Mouse (Mus musculus): ENCODE measurements around the gene Ankrd33. TPM values are rescaled to one million over a fixed set of nuclear protein-coding genes. Genes with fewer than 3 reads are reported as not detected.
A peak's percentile ranks its signal among the peaks of the same experiment; 100 is the strongest.

Ankrd33 gene
- not detected in 2 replicates for polyA plus RNA-seq (2015; fragmentation: Nextera tagmentation; extraction: Ambion mirVana)

GRCm38 (mm10) chr15:101115511-101116110 lies at the start of gene Ankrd33:
TSS of gene Ankrd33 (plus strand) at chr15:101115755.
- H3K4me1 ChIP-seq (ENCODE audit: control insufficient read depth, insufficient read depth, low read length) = no peaks in the 10 kb centered on the region; the same call in 1 of the 2 replicates
- no peak within 1 kb of the TSS for H3K4me3 ChIP-seq (ENCODE audit: low read length)
- ATAC-seq (replicated peaks; ENCODE audit: extremely low read depth, insufficient read depth, low FRiP score) = no peak
- H3K9ac ChIP-seq (ENCODE audit: low read length) = no peak within 1 kb of the TSS
- H3K9me3 ChIP-seq (replicated peaks; ENCODE audit: control insufficient read depth, low read length) = peaks cover 4% of the 10 kb centered on the region; the same call in 1 of the 2 replicates
- 68% methylated on average over 5 of the region's 5 CpGs for WGBS
- no peaks in the 10 kb centered on the region for H3K36me3 ChIP-seq (ENCODE audit: control insufficient read depth, insufficient read depth)
- no peak within 1 kb of the TSS for H3K27ac ChIP-seq (ENCODE audit: low read length)
- no peak within 1 kb of the TSS for H3K4me2 ChIP-seq (ENCODE audit: low read depth, low read length)
- peaks cover 6% of the 10 kb centered on the region; the same call in 1 of the 2 replicates for H3K27me3 ChIP-seq (ENCODE audit: control insufficient read depth, insufficient read depth, low read length)

- Histone ChIP-seq H3K9me3 (replicated peaks; ENCODE audit: control insufficient read depth, low read length) (no peaks in the 10 kb centered on the region), H3K36me3 (ENCODE audit: control insufficient read depth, insufficient read depth) (no peaks in the 10 kb centered on the region), H3K27ac (ENCODE audit: low read length) (no peak overlapping the region), H3K4me3 (ENCODE audit: low read length) (no peak overlapping the region), H3K9ac (ENCODE audit: low read length) (no peak overlapping the region), H3K27me3 (ENCODE audit: control insufficient read depth, insufficient read depth, low read length) (no peaks in the 10 kb centered on the region; the same call in 1 of the 2 replicates), H3K4me1 (ENCODE audit: control insufficient read depth, insufficient read depth, low read length) (peaks cover 16% of the 10 kb centered on the region), H3K4me2 (ENCODE audit: low read depth, low read length) (no peak overlapping the region)
- no peak for ATAC-seq (replicated peaks; ENCODE audit: extremely low read depth, insufficient read depth, low FRiP score)
- 42% methylated on average over 6 of the region's 6 CpGs for WGBS
Observed at GRCm38 (mm10) chr15:101066364-101066847, 49.1 kb upstream of the Ankrd33 start.

DNA sequence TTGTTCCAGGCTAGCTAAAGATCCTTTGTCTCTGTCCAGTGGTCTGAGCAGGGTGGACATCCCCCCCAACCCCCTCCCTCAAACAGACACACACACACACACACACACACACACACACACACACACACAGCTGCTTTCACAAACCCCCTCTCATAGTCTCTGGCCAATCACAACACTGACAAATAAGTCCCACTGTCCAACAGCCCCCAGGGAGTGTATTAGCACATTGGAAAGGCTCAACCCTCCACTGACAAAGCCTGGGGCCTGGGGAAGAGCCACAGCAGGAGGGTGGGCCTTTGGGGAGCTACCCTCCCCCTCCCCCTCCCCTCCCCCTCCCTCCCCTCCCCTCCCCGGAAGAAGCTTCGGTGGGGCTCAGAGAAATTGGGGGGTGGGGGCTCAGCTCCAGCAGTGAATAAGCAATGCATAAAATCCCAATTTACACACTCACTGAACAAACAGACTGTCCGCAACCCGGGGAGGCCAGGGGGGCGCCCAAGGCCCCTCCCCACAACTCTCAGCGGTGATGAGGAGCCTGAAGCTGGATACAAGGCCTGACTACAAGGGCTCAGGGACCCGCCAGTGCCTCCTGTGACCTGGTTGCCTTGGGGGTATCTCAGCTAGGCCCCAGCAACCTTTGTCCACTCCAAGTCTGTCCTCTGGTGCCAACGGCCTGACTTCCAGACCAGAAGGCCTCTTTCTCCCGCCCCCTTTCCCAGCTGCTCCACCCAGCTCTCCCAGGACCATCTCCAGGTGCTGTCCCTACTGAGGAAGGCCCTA lies 48.4 kb upstream of the Ankrd33 start:
- no peak overlapping the region for H3K4me2 ChIP-seq (ENCODE audit: low read depth, low read length)
- peaks cover 16% of the 10 kb centered on the region for H3K4me1 ChIP-seq (ENCODE audit: control insufficient read depth, insufficient read depth, low read length)
- no peaks in the 10 kb centered on the region for H3K9me3 ChIP-seq (replicated peaks; ENCODE audit: control insufficient read depth, low read length)
- WGBS = 59% methylated on average over 7 of the region's 9 CpGs
- H3K27ac ChIP-seq (ENCODE audit: low read length) = peak overlapping the region; percentile 40; the same call in 1 of the 2 replicates
- no peak for ATAC-seq (replicated peaks; ENCODE audit: extremely low read depth, insufficient read depth, low FRiP score)
- no peak overlapping the region for H3K9ac ChIP-seq (ENCODE audit: low read length)
- H3K4me3 ChIP-seq (ENCODE audit: low read length) = no peak overlapping the region
- no peaks in the 10 kb centered on the region; the same call in 1 of the 2 replicates for H3K27me3 ChIP-seq (ENCODE audit: control insufficient read depth, insufficient read depth, low read length)
- no peaks in the 10 kb centered on the region for H3K36me3 ChIP-seq (ENCODE audit: control insufficient read depth, insufficient read depth)

GRCm38 (mm10) chr15:101068029-101068428 lies 47.5 kb upstream of the Ankrd33 start:
- peak; percentile 38 for ATAC-seq (replicated peaks; ENCODE audit: extremely low read depth, insufficient read depth, low FRiP score)
- WGBS = 49% methylated on average over 3 of the region's 3 CpGs
- H3K9me3 ChIP-seq (replicated peaks; ENCODE audit: control insufficient read depth, low read length) = no peaks in the 10 kb centered on the region; the same call in 1 of the 2 replicates
- peak overlapping the region; percentile 40 for H3K27ac ChIP-seq (ENCODE audit: low read length)
- H3K9ac ChIP-seq (ENCODE audit: low read length) = no peak overlapping the region
- peaks cover 16% of the 10 kb centered on the region for H3K4me1 ChIP-seq (ENCODE audit: control insufficient read depth, insufficient read depth, low read length)
- H3K4me3 ChIP-seq (ENCODE audit: low read length) = no peak overlapping the region
- H3K4me2 ChIP-seq (ENCODE audit: low read depth, low read length) = no peak overlapping the region
- H3K36me3 ChIP-seq (ENCODE audit: control insufficient read depth, insufficient read depth) = no peaks in the 10 kb centered on the region
- no peaks in the 10 kb centered on the region; the same call in 1 of the 2 replicates for H3K27me3 ChIP-seq (ENCODE audit: control insufficient read depth, insufficient read depth, low read length)

DNA sequence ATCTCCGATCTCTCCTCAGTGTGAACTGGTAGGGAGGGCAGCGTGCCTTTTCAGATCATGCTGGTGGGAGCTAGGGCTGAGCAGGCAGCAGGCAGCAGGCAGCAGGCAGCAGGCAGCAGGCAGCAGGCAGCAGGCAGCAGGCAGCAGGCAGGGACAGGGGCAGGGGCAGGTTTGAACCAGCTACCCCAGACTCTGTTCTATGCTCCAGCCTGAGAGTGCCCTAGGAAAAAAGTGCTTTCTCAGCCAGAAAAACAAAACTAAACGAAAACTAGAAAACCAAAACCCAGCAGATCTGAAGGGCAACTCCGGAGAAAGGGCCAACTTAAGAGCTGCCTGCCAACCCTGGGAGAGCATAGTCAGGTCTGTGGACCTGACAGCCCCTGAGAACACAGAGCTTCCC lies 46.9 kb upstream of the Ankrd33 start:
- WGBS = 72% methylated on average over 4 of the region's 4 CpGs
- H3K9ac ChIP-seq (ENCODE audit: low read length) = no peak overlapping the region
- ATAC-seq (replicated peaks; ENCODE audit: extremely low read depth, insufficient read depth, low FRiP score) = no peak
- no peaks in the 10 kb centered on the region; the same call in 1 of the 2 replicates for H3K27me3 ChIP-seq (ENCODE audit: control insufficient read depth, insufficient read depth, low read length)
- no peak overlapping the region for H3K4me3 ChIP-seq (ENCODE audit: low read length)
- H3K27ac ChIP-seq (ENCODE audit: low read length) = peak overlapping the region; percentile 24; the same call in 1 of the 2 replicates
- peaks cover 16% of the 10 kb centered on the region for H3K4me1 ChIP-seq (ENCODE audit: control insufficient read depth, insufficient read depth, low read length)
- no peaks in the 10 kb centered on the region for H3K36me3 ChIP-seq (ENCODE audit: control insufficient read depth, insufficient read depth)
- H3K9me3 ChIP-seq (replicated peaks; ENCODE audit: control insufficient read depth, low read length) = no peaks in the 10 kb centered on the region; the same call in 1 of the 2 replicates
- H3K4me2 ChIP-seq (ENCODE audit: low read depth, low read length) = no peak overlapping the region

DNA sequence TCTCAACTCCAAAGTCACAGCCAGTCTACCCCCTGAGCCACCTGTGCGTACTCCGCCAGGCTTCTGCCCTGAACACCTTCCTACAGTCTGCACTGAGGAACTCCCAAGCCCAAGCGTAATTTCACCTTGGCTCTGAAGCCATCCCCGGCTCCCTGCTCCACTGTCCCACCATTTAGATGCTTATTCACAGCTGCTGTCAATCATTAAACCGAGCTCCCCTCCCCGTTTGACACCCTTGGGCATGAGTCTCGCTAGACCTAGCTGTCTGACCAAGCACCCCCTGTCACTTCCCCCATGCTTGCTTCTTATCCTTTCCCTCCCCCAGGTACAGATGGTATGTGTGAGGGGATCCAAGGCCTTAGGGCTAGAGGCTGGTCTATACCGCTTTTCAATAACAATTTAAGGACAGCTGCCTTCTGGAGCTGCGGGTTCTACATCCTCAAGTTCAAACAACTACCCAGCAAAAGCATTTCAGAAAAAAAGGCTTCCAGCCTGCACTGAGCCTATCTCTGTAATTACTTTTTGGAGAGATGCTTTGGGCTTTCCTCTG lies 45.8 kb upstream of the Ankrd33 start:
- no peak overlapping the region for H3K27ac ChIP-seq (ENCODE audit: low read length)
- 67% methylated on average over 9 of the region's 9 CpGs for WGBS

DNA sequence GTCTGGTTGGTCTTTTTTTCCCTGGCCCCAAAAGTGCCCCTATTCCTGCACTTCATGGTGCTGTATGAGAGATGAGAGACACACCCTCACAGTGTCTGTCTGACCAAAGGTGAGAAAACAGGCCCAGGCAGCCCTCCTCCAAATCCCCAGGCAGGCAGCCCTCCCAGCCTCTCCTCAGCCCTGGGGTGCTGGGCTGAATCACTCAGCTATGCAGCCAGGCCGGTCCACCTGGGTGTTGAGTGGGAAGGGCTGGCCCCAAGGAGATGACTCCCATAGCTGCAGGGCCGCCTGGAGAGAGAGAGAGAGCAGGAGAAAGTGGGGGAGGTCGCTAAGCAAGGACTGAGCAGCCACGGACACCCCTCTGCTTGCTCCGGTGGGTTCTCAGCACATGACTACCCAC lies 44.8 kb upstream of the Ankrd33 start:
- ATAC-seq (replicated peaks; ENCODE audit: extremely low read depth, insufficient read depth, low FRiP score) = no peak
- Histone ChIP-seq H3K27ac (ENCODE audit: low read length) (no peak overlapping the region), H3K4me2 (ENCODE audit: low read depth, low read length) (no peak overlapping the region), H3K4me1 (ENCODE audit: control insufficient read depth, insufficient read depth, low read length) (peaks cover 7% of the 10 kb centered on the region), H3K27me3 (ENCODE audit: control insufficient read depth, insufficient read depth, low read length) (no peaks in the 10 kb centered on the region; the same call in 1 of the 2 replicates), H3K9me3 (replicated peaks; ENCODE audit: control insufficient read depth, low read length) (no peaks in the 10 kb centered on the region; the same call in 1 of the 2 replicates), H3K4me3 (ENCODE audit: low read length) (no peak overlapping the region), H3K36me3 (ENCODE audit: control insufficient read depth, insufficient read depth) (no peaks in the 10 kb centered on the region), H3K9ac (ENCODE audit: low read length) (no peak overlapping the region)
- 42% methylated on average over 5 of the region's 5 CpGs for WGBS

More for the DNA sequence above, 45.8 kb upstream of the Ankrd33 start:
- Histone ChIP-seq H3K4me2 (ENCODE audit: low read depth, low read length) (no peak overlapping the region), H3K36me3 (ENCODE audit: control insufficient read depth, insufficient read depth) (no peaks in the 10 kb centered on the region), H3K27me3 (ENCODE audit: control insufficient read depth, insufficient read depth, low read length) (no peaks in the 10 kb centered on the region; the same call in 1 of the 2 replicates), H3K9me3 (replicated peaks; ENCODE audit: control insufficient read depth, low read length) (no peaks in the 10 kb centered on the region; the same call in 1 of the 2 replicates), H3K4me3 (ENCODE audit: low read length) (no peak overlapping the region), H3K4me1 (ENCODE audit: control insufficient read depth, insufficient read depth, low read length) (peaks cover 16% of the 10 kb centered on the region), H3K9ac (ENCODE audit: low read length) (no peak overlapping the region)
- no peak for ATAC-seq (replicated peaks; ENCODE audit: extremely low read depth, insufficient read depth, low FRiP score)

DNA sequence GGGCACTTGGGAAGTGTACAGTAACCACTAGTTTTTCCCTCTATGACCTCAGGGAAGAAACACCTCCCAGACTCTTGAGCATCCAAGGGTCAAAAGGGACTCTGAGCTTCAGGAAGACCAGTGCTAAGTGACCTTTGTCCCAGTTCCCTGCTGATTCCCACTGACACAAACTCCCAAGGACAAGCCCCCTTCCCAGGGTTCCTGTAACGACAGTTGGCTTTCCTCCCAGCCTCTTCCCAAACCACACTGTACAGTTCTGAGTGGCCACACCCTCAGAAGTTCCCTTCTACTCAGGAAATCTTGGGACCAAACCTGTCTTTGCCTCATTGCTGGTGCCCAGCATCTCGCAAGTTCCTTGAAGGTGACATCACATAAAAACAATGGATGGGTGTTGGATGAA lies 42.8 kb upstream of the Ankrd33 start:
- 0 out of 2 replicates have a peak, but pooled peaks cover 5% of the 10 kb centered on the region for H3K4me1 ChIP-seq (ENCODE audit: control insufficient read depth, insufficient read depth, low read length)

More for the DNA sequence above, 42.8 kb upstream of the Ankrd33 start:
- 49% methylated on average over 2 of the region's 2 CpGs for WGBS
- ATAC-seq (replicated peaks; ENCODE audit: extremely low read depth, insufficient read depth, low FRiP score) = no peak
- no peak overlapping the region for H3K4me3 ChIP-seq (ENCODE audit: low read length)
- no peaks in the 10 kb centered on the region for H3K36me3 ChIP-seq (ENCODE audit: control insufficient read depth, insufficient read depth)
- H3K9me3 ChIP-seq (replicated peaks; ENCODE audit: control insufficient read depth, low read length) = no peaks in the 10 kb centered on the region; the same call in 1 of the 2 replicates
- peaks cover 10% of the 10 kb centered on the region for H3K27me3 ChIP-seq (ENCODE audit: control insufficient read depth, insufficient read depth, low read length)
- no peak overlapping the region for H3K9ac ChIP-seq (ENCODE audit: low read length)
- H3K27ac ChIP-seq (ENCODE audit: low read length) = no peak overlapping the region
- H3K4me2 ChIP-seq (ENCODE audit: low read depth, low read length) = no peak overlapping the region

All from heart, embryonic 16.5 days (tissue).